Mouse (Mus musculus) bone marrow macrophage, adult 2 months (primary cell): Measurements from ENCODE around the gene Pea15a. TPM values are rescaled to one million over a fixed set of nuclear protein-coding genes. Genes with fewer than 3 reads are reported as not detected.

ENCODE experiments used
- H3K27ac ChIP-seq: 2 replicates; pipeline ENCODE4 v1.5.1; 2012; ENCODE audit warnings: low read depth, low read length; ENCODE audit not compliant: insufficient read depth
- H3K4me1 ChIP-seq: 2 replicates; pipeline ENCODE4 v1.6.1; 2012; ENCODE audit warnings: low read length; ENCODE audit not compliant: control insufficient read depth, insufficient read depth
- H3K4me3 ChIP-seq: 2 replicates; pipeline ENCODE4 v1.5.1; 2012; ENCODE audit warnings: mild to moderate bottlenecking, low read length, moderate library complexity; ENCODE audit not compliant: insufficient read depth
- CTCF ChIP-seq: IDR thresholded peaks from 2 replicates; pipeline ENCODE4 v1.5.1; 2012; ENCODE audit warnings: low read depth, mild to moderate bottlenecking, low read length, moderate library complexity
- POLR2A ChIP-seq: IDR thresholded peaks from 2 replicates; pipeline ENCODE4 v1.6.1; 2012; ENCODE audit warnings: mild to moderate bottlenecking, low read depth, low read length, borderline replicate concordance
- polyA plus RNA-seq: library from polyadenylated mRNA; stranded (reverse); fragments of >200 nt; gene quantifications from 2 replicates; pipeline ENCODE4 v1.2.4, GENCODE M21; 2012; ENCODE audit not compliant: missing spikeins, insufficient read depth, insufficient read length

The Pea15a gene
- polyA plus RNA-seq, 1 experiment: 256 TPM

DNA sequence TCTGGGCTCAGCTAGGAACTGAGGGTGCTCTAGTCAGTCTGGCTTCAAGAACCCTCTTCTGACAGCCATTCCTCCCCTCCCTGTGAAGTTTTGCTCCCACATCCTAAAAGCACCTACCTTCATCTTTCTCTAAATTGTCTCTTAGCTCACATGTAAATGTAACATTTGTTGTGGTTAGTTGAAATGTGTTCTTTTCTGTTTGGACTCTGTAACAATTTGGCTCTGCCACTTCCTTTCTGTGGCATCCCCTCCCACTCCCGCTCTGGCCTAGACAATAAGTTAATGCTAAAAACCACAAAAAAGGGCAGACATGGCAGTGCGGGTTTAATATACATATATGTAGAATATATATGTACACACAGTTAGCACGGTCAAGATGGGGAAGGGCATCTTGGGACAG, 9.5 kb downstream of the Pea15a start:
- H3K4me3 ChIP-seq: no peak overlapping the region
- TF ChIP-seq CTCF: no peak
- TF ChIP-seq POLR2A: no peak
- H3K27ac ChIP-seq: no peak overlapping the region
- no peaks in the 10 kb centered on the region for H3K4me1 ChIP-seq

- Histone ChIP-seq H3K4me3 (no peak overlapping the region), H3K4me1 (no peaks in the 10 kb centered on the region), H3K27ac (no peak overlapping the region)
- TF ChIP-seq POLR2A: no peak
- no peak for TF ChIP-seq CTCF
These were observed 12.2 kb downstream of the Pea15a start for GRCm38 (mm10) chr1:172194435-172194834.

- Histone ChIP-seq H3K4me3 (no peak overlapping the region), H3K4me1 (peaks cover 6% of the 10 kb centered on the region), H3K27ac (no peak overlapping the region)
- TF ChIP-seq POLR2A: no peak
- TF ChIP-seq CTCF: no peak
These were observed 14.4 kb downstream of the Pea15a start for GRCm38 (mm10) chr1:172192217-172192616.

- no peak overlapping the region for H3K4me3 ChIP-seq
- H3K4me1 ChIP-seq: peaks cover 6% of the 10 kb centered on the region
- TF ChIP-seq CTCF (no peak), POLR2A (no peak)
- H3K27ac ChIP-seq: no peak overlapping the region
These were observed 15.0 kb downstream of the Pea15a start for GRCm38 (mm10) chr1:172191578-172191977.

DNA sequence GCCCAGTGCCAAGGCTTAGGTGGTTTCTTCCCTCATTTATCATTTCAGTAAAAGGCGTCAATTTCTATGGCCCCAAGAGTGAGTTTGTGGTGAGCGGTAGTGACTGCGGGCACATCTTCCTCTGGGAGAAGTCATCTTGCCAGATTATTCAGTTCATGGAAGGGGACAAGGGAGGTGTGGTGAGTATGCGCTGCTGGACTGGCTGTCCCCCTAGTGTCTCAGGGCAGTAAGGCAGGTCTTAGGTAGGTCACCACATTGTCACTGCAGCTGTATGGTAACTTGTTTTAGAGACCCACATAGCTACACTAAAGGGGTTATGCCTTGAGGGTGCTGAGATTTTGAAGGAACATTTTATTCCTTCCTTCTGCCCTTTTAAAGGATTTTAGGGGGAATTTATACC, 17.7 kb downstream of the Pea15a start:
- TF ChIP-seq POLR2A: no peak
- TF ChIP-seq CTCF: no peak
- Histone ChIP-seq H3K4me3 (no peak overlapping the region), H3K27ac (no peak overlapping the region), H3K4me1 (peaks cover 6% of the 10 kb centered on the region)

DNA sequence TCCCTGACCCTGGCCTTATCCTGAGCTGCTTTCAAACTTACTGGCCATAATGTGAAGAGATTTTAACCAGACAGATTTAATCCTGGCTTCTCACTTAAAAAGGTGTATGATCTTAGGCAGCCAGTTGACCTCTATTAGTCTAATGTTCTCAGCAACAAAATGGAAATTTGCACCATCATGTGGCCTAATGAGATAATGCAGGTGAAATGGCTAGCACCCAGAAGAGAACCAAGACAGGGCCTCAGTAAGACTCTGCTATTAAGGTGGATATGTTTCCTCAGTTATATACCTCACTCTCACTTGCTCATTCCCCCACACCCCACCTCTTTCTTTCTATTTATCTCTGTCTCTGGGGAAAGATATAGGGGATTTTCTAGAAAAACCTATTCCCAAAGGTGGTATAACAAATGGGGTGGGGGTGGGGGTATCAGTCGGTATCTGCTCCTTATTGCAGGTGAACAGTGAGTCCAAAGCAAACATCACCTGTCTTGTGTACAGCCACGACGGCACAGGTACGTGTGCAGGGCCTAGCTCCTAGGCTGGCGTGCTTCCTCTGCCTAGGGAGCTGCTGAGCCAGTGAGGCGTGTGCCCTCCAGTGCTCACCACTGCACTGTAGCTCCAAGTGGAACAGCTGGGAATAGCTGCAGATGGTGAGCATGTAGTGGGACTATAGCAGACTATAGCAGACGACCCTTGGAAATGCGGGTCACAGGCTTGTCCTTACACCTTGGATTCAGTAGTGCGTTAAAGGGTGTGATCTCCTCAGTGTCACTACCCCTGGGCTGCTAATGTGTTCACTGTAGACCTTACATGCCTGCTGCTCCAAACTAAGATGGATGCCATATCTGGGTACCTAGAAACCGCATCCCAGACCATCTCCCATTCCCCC, 20.0 kb downstream of the Pea15a start:
- Histone ChIP-seq H3K4me3 (no peak overlapping the region), H3K4me1 (peaks cover 6% of the 10 kb centered on the region), H3K27ac (no peak overlapping the region)
- no peak for TF ChIP-seq CTCF
- TF ChIP-seq POLR2A: no peak

DNA sequence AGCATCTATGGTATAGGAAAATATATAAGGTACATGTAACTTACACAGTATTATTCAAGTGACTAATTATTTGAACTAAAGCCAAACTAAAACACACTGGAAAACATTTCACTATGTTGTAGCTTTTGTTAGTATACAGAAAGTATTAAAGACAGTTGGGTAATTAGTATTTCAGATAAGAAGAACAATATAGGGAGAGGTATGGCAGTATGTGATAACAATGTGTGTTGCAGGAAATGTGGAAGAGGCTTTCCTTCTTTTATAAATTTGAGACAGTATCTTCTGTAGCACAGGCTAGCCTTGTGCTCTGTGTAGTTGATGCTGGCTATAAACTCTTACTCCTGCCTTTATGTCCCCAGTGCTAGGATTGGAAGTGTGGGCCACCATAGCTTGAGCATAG, 22.7 kb downstream of the Pea15a start:
- TF ChIP-seq CTCF (no peak), POLR2A (no peak)
- no peak overlapping the region for H3K4me3 ChIP-seq

GRCm38 (mm10) chr1:172183056-172183455, 23.5 kb downstream of the Pea15a start:
- Histone ChIP-seq H3K4me3 (no peak overlapping the region), H3K4me1 (peaks cover 4% of the 10 kb centered on the region), H3K27ac (no peak overlapping the region)
- TF ChIP-seq POLR2A (no peak), CTCF (no peak)

More for the DNA sequence above, 22.7 kb downstream of the Pea15a start:
- Histone ChIP-seq H3K4me1 (peaks cover 6% of the 10 kb centered on the region), H3K27ac (no peak overlapping the region)

GRCm38 (mm10) chr1:172181777-172182176, 24.8 kb downstream of the Pea15a start:
- Histone ChIP-seq H3K4me3 (no peak overlapping the region), H3K27ac (no peak overlapping the region), H3K4me1 (no peaks in the 10 kb centered on the region)
- no peak for TF ChIP-seq CTCF
- no peak for TF ChIP-seq POLR2A

- H3K4me1 ChIP-seq: no peaks in the 10 kb centered on the region
- H3K27ac ChIP-seq: no peak overlapping the region
- H3K4me3 ChIP-seq: no peak overlapping the region
- TF ChIP-seq CTCF (no peak), POLR2A (no peak)
These were observed 25.7 kb downstream of the Pea15a start for GRCm38 (mm10) chr1:172180881-172181280.

- no peaks in the 10 kb centered on the region for H3K4me1 ChIP-seq
- no peak overlapping the region for H3K4me3 ChIP-seq
- TF ChIP-seq CTCF (no peak), POLR2A (no peak)
- H3K27ac ChIP-seq: no peak overlapping the region
These were observed 27.5 kb downstream of the Pea15a start for GRCm38 (mm10) chr1:172179102-172179501.
